Mouse (Mus musculus) ZHBTc4 (cell line): ENCODE data around the gene Wap.

Source experiments
- DNase-seq: peaks from one replicate; pipeline ENCODE4 v3.0.0-alpha.2; 2011; ENCODE audit warnings: low read depth, low spot score

Wap gene

DNA sequence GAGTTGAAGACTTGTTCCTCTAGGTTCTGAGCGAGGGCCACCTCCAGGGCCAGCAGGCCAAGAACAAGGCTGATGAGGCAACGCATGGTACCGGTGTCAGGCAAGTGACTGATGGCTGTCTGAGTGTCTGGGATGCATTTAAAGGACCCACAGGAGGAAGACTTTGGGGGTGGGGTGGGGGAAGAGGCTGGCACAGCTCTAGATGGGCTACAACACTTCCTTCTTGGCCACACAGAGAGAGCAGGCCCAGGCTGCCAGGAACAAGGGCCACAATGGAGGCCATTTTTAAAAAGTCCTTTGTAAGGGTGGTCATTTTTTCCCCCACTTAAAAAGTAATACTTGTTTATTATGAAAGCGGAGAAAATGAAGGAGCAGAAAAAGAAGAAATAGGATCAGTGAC lies at the start of gene Wap:
Gene Wap (minus strand): TSS at position 101 of the 400 bp plus-strand sequence.
- no peak for DNase-seq

DNA sequence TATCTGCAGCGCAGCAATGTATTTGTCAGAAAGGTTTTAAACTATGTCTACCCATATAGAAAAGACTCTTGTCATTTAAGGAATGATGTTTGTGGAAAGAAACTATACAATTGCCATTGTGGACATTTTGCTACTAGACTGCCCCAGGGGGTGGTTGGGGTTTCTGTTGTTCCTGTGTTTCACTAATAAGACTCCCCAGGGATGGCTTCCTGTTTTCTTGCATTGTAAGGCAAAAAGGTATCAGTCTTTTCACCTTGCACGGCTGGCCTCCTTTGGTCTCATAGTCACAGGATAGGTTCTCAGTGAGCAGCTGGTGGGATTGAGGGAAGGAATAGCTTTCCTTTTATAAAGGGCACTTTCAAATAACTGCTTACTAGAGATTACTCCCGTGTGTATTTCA lies 46.3 kb upstream of the Wap start:
- DNase-seq: no peak

DNA sequence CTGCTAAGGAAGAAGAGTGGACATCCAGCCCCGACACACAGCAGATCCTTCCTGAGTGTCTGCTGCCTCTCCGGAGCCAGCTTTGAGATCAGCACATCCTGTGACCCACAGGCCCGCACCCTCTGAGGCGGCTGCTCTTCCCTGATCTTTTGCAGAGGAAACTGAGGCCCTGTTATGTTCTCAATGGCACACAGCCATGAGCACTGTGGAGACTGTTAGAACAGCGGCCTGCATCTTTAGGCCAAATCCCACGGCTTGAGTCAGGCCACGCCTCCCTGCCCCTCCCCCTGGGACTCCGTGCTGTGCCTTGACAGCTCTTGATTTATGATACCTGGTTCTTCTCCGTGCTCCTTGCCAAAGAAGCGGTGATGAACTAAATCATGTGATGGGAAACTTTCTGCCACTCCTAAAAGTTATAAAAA lies 42.0 kb upstream of the Wap start:
- peak; percentile 88 for DNase-seq

- DNase-seq: peak; percentile 42
Observed at GRCm38 (mm10) chr11:6679694-6680396, 41.4 kb upstream of the Wap start.

DNA sequence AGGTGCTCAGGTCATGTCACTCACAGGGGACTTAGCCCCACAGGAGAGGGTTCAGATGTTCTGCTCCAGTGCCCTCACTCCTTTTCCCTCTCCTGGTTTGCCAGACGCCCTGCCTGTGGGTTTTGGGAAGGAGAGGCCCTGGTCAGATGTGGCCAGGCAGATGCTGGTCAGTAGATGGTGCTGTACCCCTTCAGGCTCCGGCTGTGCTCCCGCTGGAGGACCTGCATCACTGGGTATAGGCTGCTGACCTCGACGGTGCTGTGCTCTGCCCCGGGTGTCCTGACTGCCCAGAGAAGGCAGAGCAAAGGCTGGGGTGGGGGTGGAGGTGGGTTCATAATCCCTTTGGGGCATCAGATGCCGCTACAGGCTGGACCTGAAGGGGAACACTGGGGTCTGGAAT lies 39.1 kb upstream of the Wap start:
- DNase-seq: no peak

GRCm38 (mm10) chr11:6676641-6677040 lies 38.2 kb upstream of the Wap start:
- no peak for DNase-seq

DNA sequence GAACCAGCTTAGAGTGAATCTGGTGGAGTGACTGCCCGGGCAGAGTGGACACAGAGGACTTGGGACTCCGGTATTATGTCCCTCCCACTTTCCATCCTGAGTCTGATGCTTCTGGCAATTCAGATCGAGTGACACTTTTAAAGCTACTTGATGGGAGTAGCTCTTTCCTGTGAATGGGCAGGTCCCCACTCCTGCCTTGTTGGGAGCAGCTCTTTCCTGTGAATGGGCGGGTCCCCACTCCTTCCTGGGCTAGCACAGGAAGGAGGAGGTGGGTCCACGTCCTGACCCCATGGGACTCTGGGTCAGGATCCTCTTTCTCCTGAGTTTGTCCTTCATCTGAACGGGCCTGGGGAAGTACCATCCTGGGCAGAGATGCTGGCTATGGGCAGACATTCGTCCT lies 37.0 kb upstream of the Wap start:
- DNase-seq: no peak

DNA sequence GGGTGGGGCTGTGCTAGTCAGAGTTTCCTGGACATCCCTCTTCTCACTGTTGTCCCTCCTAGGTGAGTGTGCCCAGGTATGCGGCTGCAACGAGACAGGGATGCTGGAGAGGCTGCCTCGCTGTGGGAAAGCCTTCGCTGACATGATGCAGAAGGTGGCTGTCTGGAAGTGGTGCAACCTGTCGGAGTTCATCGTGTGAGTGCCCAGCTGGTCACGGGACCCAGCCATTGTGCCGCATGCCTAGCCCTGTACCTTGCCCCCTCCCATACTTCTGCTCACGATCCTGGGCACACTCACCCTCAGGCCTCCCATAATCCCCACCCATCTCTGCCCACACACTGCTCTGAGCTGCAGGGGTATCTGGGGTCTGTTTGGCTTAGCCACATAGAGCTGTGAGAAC lies 36.3 kb upstream of the Wap start:
- no peak for DNase-seq

GRCm38 (mm10) chr11:6670826-6671225 lies 32.4 kb upstream of the Wap start:
- DNase-seq: no peak

DNA sequence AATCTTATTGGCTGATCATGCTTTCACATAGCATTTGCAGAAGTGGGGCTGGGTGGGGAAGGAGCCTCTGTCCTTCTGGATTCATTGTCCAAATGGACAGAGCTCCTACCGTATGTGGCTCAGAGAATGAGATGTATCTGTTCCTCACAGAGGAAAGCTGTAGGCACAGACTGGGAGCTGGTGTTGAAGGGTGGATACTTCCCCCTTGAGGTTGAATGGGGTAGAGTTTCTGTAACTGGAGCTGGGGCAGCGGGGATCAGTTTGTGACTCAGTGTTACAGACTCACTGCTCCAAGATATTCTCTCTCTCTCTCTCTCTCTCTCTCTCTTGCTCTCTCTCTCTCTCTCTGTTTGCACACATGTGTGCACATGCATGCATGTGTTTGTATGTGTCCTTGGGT lies 31.6 kb upstream of the Wap start:
- DNase-seq: no peak

- DNase-seq: no peak
Observed at GRCm38 (mm10) chr11:6669041-6669440, 30.6 kb upstream of the Wap start.

- no peak for DNase-seq
Observed at GRCm38 (mm10) chr11:6666634-6667033, 28.2 kb upstream of the Wap start.

GRCm38 (mm10) chr11:6661206-6661605 lies 22.8 kb upstream of the Wap start:
- no peak for DNase-seq

GRCm38 (mm10) chr11:6658271-6658670 lies 19.8 kb upstream of the Wap start, which contains the start of gene Ramp3:
TSS of gene Ramp3 (plus strand) at chr11:6658521.
- peak; percentile 86 for DNase-seq

GRCm38 (mm10) chr11:6654903-6655302 lies 16.5 kb upstream of the Wap start:
- peak; percentile 89 for DNase-seq

DNA sequence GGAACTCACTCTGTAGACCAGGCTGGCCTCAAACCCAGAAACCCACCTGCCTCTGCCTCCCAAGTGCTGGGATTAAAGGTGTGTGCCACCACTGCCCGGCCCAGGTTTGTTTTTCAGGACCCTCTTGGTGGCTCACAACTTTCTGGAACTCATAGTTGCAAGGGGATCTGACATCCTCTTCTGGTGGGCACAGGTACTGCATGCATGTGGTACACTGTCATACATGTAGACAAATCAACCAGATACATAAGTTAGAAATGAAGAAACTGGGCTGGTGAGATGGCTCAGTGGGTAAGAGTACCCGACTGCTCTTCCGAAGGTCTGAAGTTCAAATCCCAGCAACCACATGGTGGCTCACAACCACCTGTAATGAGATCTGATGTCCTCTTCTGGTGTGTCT lies 14.5 kb upstream of the Wap start:
- DNase-seq: peak; percentile 57

DNA sequence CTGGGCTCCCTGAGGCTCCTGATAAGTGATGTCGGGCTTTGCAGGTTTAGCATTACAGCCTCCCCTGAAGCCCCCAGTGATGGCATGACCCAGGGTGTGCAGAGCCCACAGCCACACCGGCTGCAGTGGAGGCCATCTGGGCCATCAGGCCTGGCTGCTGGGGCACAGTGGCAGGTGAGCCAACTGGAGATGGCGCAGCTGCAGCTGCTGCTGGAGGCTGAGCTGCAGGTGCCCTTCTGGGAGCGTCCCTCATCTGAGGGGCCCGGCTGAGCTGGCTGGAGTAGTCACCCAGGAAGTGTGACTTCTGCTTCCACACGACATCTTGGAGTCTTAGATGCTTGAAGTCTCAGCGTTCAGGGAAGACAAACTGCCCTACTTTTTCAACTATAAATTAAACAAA lies 12.1 kb upstream of the Wap start:
- no peak for DNase-seq

- DNase-seq: peak; percentile 61
Observed at GRCm38 (mm10) chr11:6647831-6648724, 9.6 kb upstream of the Wap start.

DNA sequence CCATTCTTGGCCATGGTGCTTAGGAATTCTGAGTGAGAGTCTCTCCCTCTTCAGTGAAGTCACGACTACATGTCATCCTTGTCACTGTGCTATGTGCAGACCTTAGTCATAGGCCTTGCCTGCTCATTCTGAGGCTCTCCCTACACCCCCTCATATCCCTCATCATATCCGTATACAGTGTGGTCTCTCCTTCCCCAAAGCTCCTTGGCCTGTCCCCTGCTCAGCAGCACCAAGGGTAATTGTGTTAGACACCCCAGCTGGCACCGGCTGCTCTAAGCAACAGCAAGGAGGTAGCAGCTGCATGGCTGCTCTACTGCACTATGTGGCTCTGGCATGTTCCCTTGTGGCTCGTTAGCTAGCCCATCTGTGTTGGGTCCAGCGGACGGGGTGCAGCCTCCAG lies 6.1 kb upstream of the Wap start:
- DNase-seq: no peak

DNA sequence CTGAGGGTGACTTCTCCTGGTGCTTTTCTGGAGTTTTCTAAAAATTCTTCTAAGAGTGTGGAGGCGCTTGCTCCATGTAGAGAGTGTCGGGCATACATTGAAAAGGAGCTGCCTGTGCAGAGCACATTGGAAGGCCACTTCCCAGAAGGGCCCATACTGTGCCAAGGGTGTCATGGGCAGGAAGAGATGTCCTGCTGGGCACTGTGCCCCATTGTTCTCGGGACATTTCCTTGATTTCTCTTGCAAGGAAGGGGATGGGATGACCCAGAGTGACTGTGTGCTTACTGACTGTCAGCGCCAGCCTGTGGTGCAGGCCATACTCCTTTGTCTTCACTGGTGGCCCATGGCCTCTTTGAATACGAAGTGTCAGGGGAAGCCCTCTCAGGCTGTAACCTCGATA lies 635 bp upstream of the Wap start:
- no peak for DNase-seq

- peak; percentile 63 for DNase-seq
Observed at GRCm38 (mm10) chr11:6636150-6636549, 2.3 kb downstream of the Wap start.

GRCm38 (mm10) chr11:6629655-6630054 lies 8.8 kb downstream of the Wap start:
- peak; percentile 57 for DNase-seq

DNA sequence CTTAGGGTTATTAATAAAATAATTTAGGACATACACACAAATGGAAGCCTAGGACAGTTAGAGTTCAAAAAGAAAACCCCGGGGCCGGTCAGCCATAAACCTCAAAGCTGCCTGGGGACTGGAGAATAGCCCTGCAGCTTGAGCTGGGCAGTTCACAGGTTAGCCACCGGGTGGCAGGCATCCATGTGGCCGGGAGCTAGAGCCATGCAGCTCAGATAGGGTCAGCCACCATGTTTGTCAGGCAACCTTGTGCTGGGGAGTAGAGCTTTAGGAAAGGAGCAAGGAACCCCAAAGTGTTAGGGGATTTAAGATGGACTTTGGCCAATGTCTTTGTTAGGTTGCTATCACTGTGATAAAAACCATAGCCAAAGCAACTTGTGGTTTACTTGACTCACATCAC lies 9.9 kb downstream of the Wap start:
- peak; percentile 88 for DNase-seq
